Mouse (Mus musculus) E14TG2a.4 (cell line): ENCODE data around the gene Scarb1.

Source experiments
- CTCF ChIP-seq: conservative IDR thresholded peaks from 2 replicates; pipeline ENCODE4 v1.5.1; 2014; ENCODE audit warnings: low read length
- POU5F1 ChIP-seq: IDR thresholded peaks from 2 replicates; pipeline ENCODE4 v1.6.1; 2014; ENCODE audit warnings: low read length, borderline replicate concordance

DNA sequence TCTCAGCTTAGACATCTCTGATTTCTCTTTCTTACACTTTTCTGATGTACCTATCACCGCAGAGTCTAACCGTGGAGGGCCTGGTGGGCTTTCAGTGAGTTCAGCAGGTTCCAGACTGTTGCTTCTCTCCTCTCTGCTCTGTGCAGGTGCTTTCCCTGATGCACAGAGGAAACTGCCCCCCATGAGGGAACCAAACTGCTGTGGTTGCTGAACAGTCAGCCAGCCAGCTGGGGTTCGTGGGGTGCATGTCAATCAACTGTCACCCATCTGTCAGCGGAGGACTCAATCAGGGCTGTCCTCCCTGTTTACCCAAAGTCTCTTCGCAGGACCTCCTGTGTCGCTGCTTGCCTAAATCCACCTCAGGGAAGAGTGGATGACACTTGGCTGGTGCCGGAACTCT, 36.3 kb upstream of the Scarb1 start:
- TF ChIP-seq CTCF, result no peak
- TF ChIP-seq POU5F1, result no peak
